Mouse (Mus musculus) bone marrow, adult 2 months (tissue): ENCODE results near the gene Efna5. TPM values are rescaled to one million over a fixed set of nuclear protein-coding genes. Genes with fewer than 3 reads are reported as not detected.

Source experiments
- H3K27ac ChIP-seq: fragments of 200-500 bp; 2 replicates; pipeline ENCODE4 v1.5.1; 2012; ENCODE audit warnings: low read depth, mild to moderate bottlenecking, control low read depth, inconsistent platforms, low read length; ENCODE audit not compliant: control insufficient read depth, poor library complexity, insufficient read depth
- H3K4me1 ChIP-seq: fragments of 200-500 bp; 2 replicates; pipeline ENCODE4 v1.6.1; 2011; ENCODE audit warnings: low read length; ENCODE audit not compliant: control insufficient read depth, insufficient read depth
- H3K4me3 ChIP-seq: fragments of 200-500 bp; replicated peaks from 2 replicates; pipeline ENCODE3; 2011; ENCODE audit warnings: mild to moderate bottlenecking, low read depth, low read length, control low read depth; ENCODE audit not compliant: control insufficient read depth
- CTCF ChIP-seq: fragments of 200-500 bp; IDR thresholded peaks from 2 replicates; pipeline ENCODE4 v1.5.1; 2011; ENCODE audit warnings: low read length, control low read depth; ENCODE audit not compliant: control insufficient read depth, insufficient read depth
- POLR2A ChIP-seq: fragments of 200-500 bp; IDR thresholded peaks from 2 replicates; pipeline ENCODE4 v1.6.1; 2011; ENCODE audit warnings: low read depth, mild to moderate bottlenecking, control low read depth, low read length, borderline replicate concordance; ENCODE audit not compliant: control insufficient read depth
- WGBS: fragments of 180-500 bp; shearing (Covaris S2); methylation state at CpG from one replicate; pipeline ENCODE4 v1.1.7; 2018; 5-methylcytosine and 5-hydroxymethylcytosine counted together
- polyA plus RNA-seq: library from polyadenylated mRNA; stranded (reverse); fragments of >200 nt; gene quantifications from 2 replicates; pipeline ENCODE4 v1.2.4, GENCODE M21; 2011; ENCODE audit warnings: low replicate concordance; ENCODE audit not compliant: missing spikeins, insufficient read depth, insufficient read length

Efna5 gene
- polyA plus RNA-seq, 1 experiment: 2.1 TPM

DNA sequence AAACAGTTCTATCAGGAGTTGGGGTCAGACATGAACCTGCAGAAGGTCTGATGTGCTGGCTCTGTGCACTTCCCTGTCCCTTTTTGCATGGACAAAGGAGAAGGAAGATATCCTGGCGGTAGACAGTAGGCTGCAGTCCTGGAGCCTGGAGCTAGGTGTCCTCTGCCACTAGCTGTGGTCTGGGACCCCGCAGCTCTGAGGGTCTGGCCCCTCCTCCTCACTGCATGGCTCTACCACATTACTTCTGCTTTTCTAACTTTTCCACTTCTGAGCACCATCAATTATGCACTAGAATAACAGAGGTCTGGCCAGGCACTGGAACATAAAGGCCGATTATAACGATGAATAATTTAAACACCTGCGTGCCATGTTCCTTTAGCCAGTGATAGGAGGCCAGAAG is 36.8 kb downstream of the Efna5 start:
- no peak for TF ChIP-seq POLR2A
- no peak for TF ChIP-seq CTCF
- Histone ChIP-seq H3K4me1 (no peaks in the 10 kb centered on the region), H3K27ac (no peak overlapping the region), H3K4me3 (no peak overlapping the region)
- WGBS: 2% methylated on average over 5 of the region's 5 CpGs

DNA sequence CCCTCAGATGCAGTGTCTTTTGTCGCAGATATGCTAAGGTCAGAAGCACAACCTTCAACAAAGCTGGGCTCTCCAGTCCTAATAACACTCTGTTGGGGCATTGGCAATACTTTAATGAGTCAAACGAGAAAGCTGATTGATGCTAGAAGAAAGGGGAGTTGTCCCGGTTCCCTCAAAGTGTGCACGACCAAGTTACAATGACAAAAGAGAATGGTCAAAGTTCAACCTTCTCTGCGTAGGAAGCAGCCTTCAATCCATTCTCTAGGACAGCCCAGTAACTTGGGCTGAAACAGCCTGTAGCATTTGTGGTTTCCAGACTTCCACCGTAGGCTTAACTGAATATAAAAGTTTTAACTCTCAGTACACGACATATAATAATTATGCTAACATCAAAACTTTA is 43.8 kb downstream of the Efna5 start:
- no peak overlapping the region for H3K4me3 ChIP-seq
- TF ChIP-seq CTCF: no peak
- no peaks in the 10 kb centered on the region for H3K4me1 ChIP-seq
- WGBS: 57% methylated on average over 7 of the region's 7 CpGs
- H3K27ac ChIP-seq: no peak overlapping the region

DNA sequence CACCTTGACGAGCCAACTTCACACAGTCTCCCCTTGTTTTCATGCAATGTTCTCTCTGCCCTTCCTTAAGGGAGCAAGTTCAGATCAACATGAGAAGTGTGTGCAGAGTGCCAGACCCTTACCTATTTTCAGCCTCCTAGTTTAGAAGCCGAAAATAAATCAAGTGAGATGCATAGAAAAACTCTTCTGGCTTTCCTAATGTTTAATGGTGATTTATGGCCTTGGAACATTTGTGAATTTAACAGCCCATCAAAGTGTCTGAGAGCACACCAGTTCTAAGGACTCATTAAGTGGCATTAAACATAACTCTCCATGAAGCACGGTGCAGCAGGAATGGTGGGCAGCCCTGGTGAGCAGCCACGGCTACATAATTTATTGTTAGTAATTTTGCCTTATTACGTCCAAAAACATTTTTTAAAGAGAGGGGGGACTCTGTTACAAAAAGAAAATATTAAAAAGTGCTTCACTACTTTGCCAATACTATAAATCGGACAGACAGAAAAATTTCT is 44.5 kb downstream of the Efna5 start:
- 74% methylated on average over 6 of the region's 6 CpGs for WGBS
- Histone ChIP-seq H3K4me1 (no peaks in the 10 kb centered on the region), H3K4me3 (no peak overlapping the region), H3K27ac (no peak overlapping the region)
- TF ChIP-seq POLR2A: no peak
- no peak for TF ChIP-seq CTCF

- WGBS: 35% methylated on average over 16 of the region's 16 CpGs
- Histone ChIP-seq H3K4me3 (no peak overlapping the region), H3K4me1 (no peaks in the 10 kb centered on the region), H3K27ac (no peak overlapping the region)
- TF ChIP-seq POLR2A: no peak
- TF ChIP-seq CTCF: no peak
These were observed 48.5 kb downstream of the Efna5 start for GRCm38 (mm10) chr17:62832550-62833127.

- TF ChIP-seq CTCF (no peak), POLR2A (no peak)
- WGBS: 67% methylated on average over 6 of the region's 6 CpGs
- H3K4me3 ChIP-seq: no peak overlapping the region
- H3K27ac ChIP-seq: no peak overlapping the region
- H3K4me1 ChIP-seq: no peaks in the 10 kb centered on the region
These were observed 53.6 kb downstream of the Efna5 start for GRCm38 (mm10) chr17:62827549-62827948.

DNA sequence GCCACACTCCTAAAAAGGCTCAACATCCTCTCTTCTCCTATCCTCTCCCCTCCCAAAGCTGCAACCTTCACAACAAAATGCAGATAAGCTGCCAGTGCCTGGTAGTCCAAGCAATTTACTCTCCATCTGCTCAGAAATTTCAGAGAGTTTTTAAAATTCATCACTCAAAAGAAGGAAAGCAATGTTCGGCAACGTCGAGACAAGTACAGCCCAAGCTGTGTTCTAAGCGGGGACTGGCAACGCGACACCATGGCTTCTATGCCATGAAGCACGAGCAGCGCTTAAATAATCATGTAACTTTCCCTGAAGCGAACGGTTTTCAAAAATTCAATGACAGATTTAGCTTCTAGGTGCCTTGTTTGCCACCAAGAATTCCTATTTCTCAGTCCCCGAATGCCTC is 59.9 kb downstream of the Efna5 start:
- Histone ChIP-seq H3K4me3 (no peak overlapping the region), H3K27ac (no peak overlapping the region), H3K4me1 (peaks cover 4% of the 10 kb centered on the region; the same call in 1 of the 2 replicates)
- TF ChIP-seq CTCF (no peak), POLR2A (no peak)
- 91% methylated on average over 11 of the region's 11 CpGs for WGBS

DNA sequence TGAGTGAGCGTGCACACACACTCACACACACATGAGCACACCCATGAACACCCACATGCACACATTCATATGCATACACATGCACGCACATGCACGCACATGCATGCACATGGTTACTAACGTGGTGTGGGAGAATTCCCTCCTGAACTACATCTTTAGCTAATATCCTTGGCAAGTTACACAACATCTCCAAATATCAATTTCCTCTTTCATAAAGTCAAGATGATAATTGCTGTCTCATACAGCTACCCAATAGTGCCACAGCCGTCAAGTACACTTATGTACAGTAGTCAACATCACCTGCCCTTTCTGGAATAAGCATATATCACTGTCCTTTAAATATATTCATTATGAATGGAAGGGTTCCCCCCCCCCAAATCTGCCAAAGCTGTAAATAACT is 61.2 kb downstream of the Efna5 start:
- 56% methylated on average over 5 of the region's 5 CpGs for whole genome bisulfite sequencing
- peaks cover 4% of the 10 kb centered on the region; the same call in 1 of the 2 replicates for H3K4me1 ChIP-seq
- no peak overlapping the region for H3K27ac ChIP-seq
- no peak overlapping the region for H3K4me3 ChIP-seq
- no peak for TF ChIP-seq CTCF
- TF ChIP-seq POLR2A: no peak

DNA sequence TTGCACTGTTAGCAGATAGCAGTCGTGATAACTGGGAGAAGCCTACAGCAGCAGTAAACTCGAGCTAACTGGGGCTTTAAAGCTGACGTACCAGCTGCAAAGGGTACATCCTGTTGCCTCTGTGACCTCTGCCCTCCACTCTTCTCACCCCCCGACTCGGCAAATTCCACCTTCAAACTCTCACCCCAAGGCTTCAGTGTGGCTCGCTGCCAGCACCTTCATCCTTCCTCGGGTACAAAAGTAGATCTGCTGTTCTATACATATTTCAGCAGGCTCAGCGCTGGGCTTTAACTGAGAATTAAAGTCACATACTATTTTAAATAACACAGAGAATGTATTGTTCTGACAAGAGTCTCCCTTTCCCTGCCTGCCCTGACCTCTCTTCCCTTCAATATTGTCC is 62.3 kb downstream of the Efna5 start:
- Histone ChIP-seq H3K4me3 (no peak overlapping the region), H3K27ac (no peak overlapping the region), H3K4me1 (peaks cover 4% of the 10 kb centered on the region; the same call in 1 of the 2 replicates)
- TF ChIP-seq CTCF (no peak), POLR2A (no peak)
- 13% methylated on average over 8 of the region's 8 CpGs for WGBS

DNA sequence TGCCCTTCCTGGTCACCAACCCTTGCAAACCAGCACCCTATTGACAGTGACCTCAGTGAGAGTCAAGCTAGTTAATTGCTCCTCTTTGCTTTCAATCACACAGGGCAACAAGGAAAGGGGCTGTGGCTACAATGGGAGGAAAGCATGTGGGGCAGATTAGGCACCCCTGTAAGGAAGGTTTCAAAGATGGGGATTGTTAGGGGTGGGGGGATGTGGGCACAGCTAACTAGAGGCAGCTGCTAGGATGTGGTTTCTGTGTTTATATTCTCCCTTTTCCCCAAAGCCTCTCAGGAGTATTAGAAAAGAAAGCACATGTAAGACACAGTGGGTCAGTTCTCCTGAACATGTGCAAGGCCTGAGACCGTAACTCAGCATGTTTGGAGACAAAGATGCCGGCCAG is 62.8 kb downstream of the Efna5 start:
- 34% methylated on average over 2 of the region's 2 CpGs for WGBS
- no peak for TF ChIP-seq POLR2A
- no peak for TF ChIP-seq CTCF
- no peak overlapping the region for H3K27ac ChIP-seq
- H3K4me3 ChIP-seq: no peak overlapping the region
- H3K4me1 ChIP-seq: peaks cover 4% of the 10 kb centered on the region; the same call in 1 of the 2 replicates
